Mouse (Mus musculus) left cerebral cortex, postnatal 36 days (tissue): ENCODE measurements around the gene Ninl. TPM values are rescaled to one million over a fixed set of nuclear protein-coding genes. Genes with fewer than 3 reads are reported as not detected.
"Not testable (repeated sequence)": the region's sequence is repeated elsewhere in the genome, so short reads cannot be mapped to it uniquely, and the experiment has no call there.

Experiments
- DNase-seq, 2 experiments: peaks; one replicate each; pipeline ENCODE4 v3.0.0; 2021 to 2022; ENCODE audit warnings: low spot score in 2 of 2, mixed read lengths in 1 of 2
- intact Hi-C: fragments of 180-260 bp; cut with DNase I; formaldehyde crosslinking; loops from one replicate; pipeline ENCODE4 v1.15.1; 2025
- total RNA-seq, 2 experiments: library from RNA; stranded (reverse); gene quantifications; 2 replicates each; pipeline ENCODE4 v1.2.3; 2021

The Ninl gene
- total RNA-seq, 2 experiments from 2014 or later = 6.2 to 6.4 TPM

GRCm38 (mm10) chr2:150964641-150965040, 74.5 kb downstream of the Ninl start:
- DNase-seq = no peak
- intact Hi-C loops = no loop called here

- no peak for DNase-seq
- intact Hi-C loops = no loop called here
Measured at GRCm38 (mm10) chr2:150963246-150963645, 75.9 kb downstream of the Ninl start.

GRCm38 (mm10) chr2:150959521-150959920, 79.7 kb downstream of the Ninl start:
- intact Hi-C loops = no loop called here
- DNase-seq = peak; percentile 13 to 50

GRCm38 (mm10) chr2:150955859-150956258, 83.3 kb downstream of the Ninl start:
- intact Hi-C loops = no loop called here
- DNase-seq = no peak

- no peak for DNase-seq
- intact Hi-C loops = no loop called here
Measured at GRCm38 (mm10) chr2:150951201-150951600, 88.0 kb downstream of the Ninl start.

GRCm38 (mm10) chr2:150950056-150950455, 89.1 kb downstream of the Ninl start:
- DNase-seq = no peak
- intact Hi-C loops = no loop called here

- DNase-seq = no peak
- intact Hi-C loops = no loop called here
Measured at GRCm38 (mm10) chr2:150949652-150950051, 89.5 kb downstream of the Ninl start.

GRCm38 (mm10) chr2:150948786-150949185, 90.4 kb downstream of the Ninl start:
- no peak for DNase-seq
- intact Hi-C loops = no loop called here

- DNase-seq, intact Hi-C loops: not testable (repeated sequence)
Measured at GRCm38 (mm10) chr2:150947880-150948611, 91.1 kb downstream of the Ninl start.

- DNase-seq, intact Hi-C loops: not testable (repeated sequence)
Measured at GRCm38 (mm10) chr2:150947341-150947740, 91.8 kb downstream of the Ninl start.

GRCm38 (mm10) chr2:150944017-150944416, 95.2 kb downstream of the Ninl start:
- intact Hi-C loops = no loop called here
- DNase-seq = no peak

- no peak for DNase-seq
- intact Hi-C loops = no loop called here
Measured at GRCm38 (mm10) chr2:150934659-150935058, 104.5 kb downstream of the Ninl start.

- DNase-seq = no peak
Measured at GRCm38 (mm10) chr2:150933482-150933881, 105.7 kb downstream of the Ninl start.

GRCm38 (mm10) chr2:150930806-150931205, 108.4 kb downstream of the Ninl start:
- no peak for DNase-seq
- intact Hi-C loops = no loop called here

More at GRCm38 (mm10) chr2:150933482-150933881, 105.7 kb downstream of the Ninl start:
- intact Hi-C loops = no loop called here

GRCm38 (mm10) chr2:150929156-150929555, 110.0 kb downstream of the Ninl start:
- intact Hi-C loops = no loop called here
- DNase-seq = no peak

GRCm38 (mm10) chr2:150927038-150927720, 112.0 kb downstream of the Ninl start:
- no peak for DNase-seq
- intact Hi-C loops = no loop called here

GRCm38 (mm10) chr2:150923505-150923904, 115.7 kb downstream of the Ninl start:
- intact Hi-C loops = no loop called here
- no peak for DNase-seq

- DNase-seq = no peak
- intact Hi-C loops = no loop called here
Measured at GRCm38 (mm10) chr2:150923026-150923425, 116.2 kb downstream of the Ninl start.

- intact Hi-C loops = no loop called here
- DNase-seq = no peak
Measured at GRCm38 (mm10) chr2:150922165-150922564, 117.0 kb downstream of the Ninl start.

GRCm38 (mm10) chr2:150921697-150922096, 117.5 kb downstream of the Ninl start:
- intact Hi-C loops = no loop called here
- no peak for DNase-seq

- intact Hi-C loops = no loop called here
- no peak for DNase-seq
Measured at GRCm38 (mm10) chr2:150920543-150920942, 118.6 kb downstream of the Ninl start.
